ENCODE assay signal across 8 mouse cellular contexts in the genomic region with DNA sequence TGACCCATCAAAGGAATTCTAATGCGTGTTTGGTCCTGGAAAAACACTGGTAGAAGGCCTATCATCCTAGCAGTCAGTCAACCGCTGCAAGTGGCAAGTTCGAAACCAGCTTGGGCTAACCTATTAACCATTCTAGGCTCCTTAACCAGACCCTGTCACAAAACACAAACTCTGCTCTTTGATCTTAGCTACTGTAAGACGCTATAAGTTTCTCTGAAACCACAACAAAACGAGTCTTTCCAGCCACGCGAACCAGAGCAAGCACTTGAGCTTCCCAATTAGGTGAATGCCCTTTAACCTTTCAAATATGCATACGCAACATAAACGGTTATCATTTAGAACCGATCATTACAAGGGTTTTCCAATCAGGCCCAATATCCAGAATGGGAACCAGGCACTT. TPM values are rescaled to one million over a fixed set of nuclear protein-coding genes. Genes with fewer than 3 reads are reported as not detected.
DNase-seq lines count a peak whose midpoint lies in the region; ATAC-seq lines count a peak whose summit lies in the region.

No protein-coding gene starts in this region.

- peaks cover 8% of the 10 kb centered on the region for H3K4me1 ChIP-seq in lung, embryonic 15.5 days
- peaks cover 8% of the 10 kb centered on the region; the same call in 1 of the 2 replicates for H3K4me1 ChIP-seq in embryonic facial prominence, embryonic 14.5 days (ENCODE audit: control insufficient read depth, insufficient read depth, low read length)
- peaks cover 45% of the 10 kb centered on the region for H3K4me1 ChIP-seq in limb, embryonic 10.5 days

- DNase-seq in lung, postnatal 10 days: no peak
- no peak for DNase-seq in embryonic facial prominence, embryonic 14.5 days (ENCODE audit: low spot score)
- no peak for DNase-seq in limb, embryonic 10.5 days (ENCODE audit: low spot score)
- peak; percentile 41 for DNase-seq in retina, embryonic 14.5 days (ENCODE audit: low spot score)
- DNase-seq in right cerebral cortex, adult 18-20 months: no peak
- DNase-seq in spleen, postnatal 4 days (ENCODE audit: low spot score in 2 of 2): no peak
- DNase-seq in ovary, postnatal 36 days (ENCODE audit: low spot score): no peak

- no peaks in the 10 kb centered on the region for H3K27me3 ChIP-seq in lung, embryonic 15.5 days
- no peaks in the 10 kb centered on the region for H3K27me3 ChIP-seq in embryonic facial prominence, embryonic 14.5 days (replicated peaks; ENCODE audit: control insufficient read depth, insufficient read depth, low read length)
- H3K27me3 ChIP-seq in limb, embryonic 10.5 days (ENCODE audit: low read depth, poor library complexity, severe bottlenecking): no peaks in the 10 kb centered on the region

- H3K4me2 ChIP-seq in lung, embryonic 15.5 days: peak overlapping the region; percentile 63
- peak overlapping the region; percentile 57 for H3K4me2 ChIP-seq in embryonic facial prominence, embryonic 14.5 days (ENCODE audit: low read depth, low read length)

- H3K4me3 ChIP-seq in lung, embryonic 15.5 days: peak overlapping the region; percentile 63
- H3K4me3 ChIP-seq in embryonic facial prominence, embryonic 14.5 days (ENCODE audit: low read depth, low read length): peak overlapping the region; percentile 86
- H3K4me3 ChIP-seq in limb, embryonic 10.5 days: peak overlapping the region; percentile 84

- ATAC-seq in lung, embryonic 15.5 days (ENCODE audit: borderline replicate concordance, extremely low read depth, low FRiP score, low TSS enrichment): no peak
- no peak for ATAC-seq in embryonic facial prominence, embryonic 14.5 days (ENCODE audit: low read depth)

- no peaks in the 10 kb centered on the region for H3K36me3 ChIP-seq in lung, embryonic 15.5 days
- H3K36me3 ChIP-seq in embryonic facial prominence, embryonic 14.5 days (ENCODE audit: control insufficient read depth, insufficient read depth, low read length): peaks cover 5% of the 10 kb centered on the region; the same call in 1 of the 2 replicates
- 0 out of 2 replicates have a peak, but pooled peaks cover 2% of the 10 kb centered on the region for H3K36me3 ChIP-seq in limb, embryonic 10.5 days

- peak overlapping the region; percentile 81 for H3K9ac ChIP-seq in lung, embryonic 15.5 days
- peak overlapping the region; percentile 96 for H3K9ac ChIP-seq in embryonic facial prominence, embryonic 14.5 days (ENCODE audit: low read depth, low read length)

- peak overlapping the region; percentile 93 for H3K27ac ChIP-seq in lung, embryonic 15.5 days
- peak overlapping the region; percentile 91; the same call in 1 of the 2 replicates for H3K27ac ChIP-seq in embryonic facial prominence, embryonic 14.5 days (replicated peaks; ENCODE audit: low read depth, low read length)
- H3K27ac ChIP-seq in limb, embryonic 10.5 days: peak overlapping the region; percentile 99

- 45% methylated on average over 10 of the region's 10 CpGs for WGBS in lung, embryonic 15.5 days
- 48% methylated on average over 10 of the region's 10 CpGs for WGBS in embryonic facial prominence, embryonic 14.5 days
- WGBS in limb, embryonic 10.5 days: 59% methylated on average over 10 of the region's 10 CpGs

- H3K9me3 ChIP-seq in lung, embryonic 15.5 days: no peaks in the 10 kb centered on the region
- no peaks in the 10 kb centered on the region for H3K9me3 ChIP-seq in embryonic facial prominence, embryonic 14.5 days (ENCODE audit: control insufficient read depth, low read length)
- no peaks in the 10 kb centered on the region for H3K9me3 ChIP-seq in limb, embryonic 10.5 days (replicated peaks)

RNA-seq across cellular contexts. Expression of gene Zbtb38, which starts 33.7 kb away (rescaled TPM):
- polyA plus RNA-seq in lung, embryonic 15.5 days (2015; fragmentation: Nextera tagmentation; extraction: Ambion mirVana): 26.3 and 26.4 TPM in 2 replicates
- 17.1 and 18.1 TPM in 2 replicates for polyA plus RNA-seq in embryonic facial prominence, embryonic 14.5 days (2014; fragmentation: Nextera tagmentation; extraction: Ambion mirVana)
- polyA plus RNA-seq in limb, embryonic 10.5 days (2016; fragmentation: Nextera tagmentation; extraction: Ambion mirVana): 6.4 and 8.1 TPM in 2 replicates
